Mouse (Mus musculus): ENCODE data around the gene Zmynd8.

DNA sequence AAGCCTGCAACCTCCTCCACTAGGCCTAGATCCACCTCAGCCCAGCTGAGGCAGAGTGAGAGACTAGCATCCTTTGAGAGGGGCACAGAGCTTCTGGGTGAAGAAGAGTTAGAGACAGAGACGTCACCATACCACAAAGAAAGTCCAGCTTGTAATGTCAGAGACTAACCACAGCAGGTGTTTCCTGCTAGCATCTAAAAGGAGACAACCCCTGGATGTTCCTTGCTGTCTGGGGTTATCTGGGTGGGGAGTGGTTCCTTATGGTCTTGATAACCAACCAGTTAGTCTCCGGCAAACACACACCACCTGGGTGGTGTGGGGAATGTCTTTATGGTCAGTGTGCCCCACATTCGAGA, 105.6 kb downstream of the Zmynd8 start:
- TF ChIP-seq CTCF (IDR thresholded peaks at IDR 0.05; ENCODE audit: borderline replicate concordance, control insufficient read depth, extremely low read depth, insufficient read depth, low read length, poor library complexity): no peak
- no peak for TF ChIP-seq POLR2A (IDR thresholded peaks at IDR 0.05; ENCODE audit: control insufficient read depth, extremely low read depth, insufficient read depth, low read length, poor library complexity)

Data from thymus, adult 2 months (tissue).